Mouse (Mus musculus): Measurements from ENCODE around the gene Gm10190. TPM values are rescaled to one million over a fixed set of nuclear protein-coding genes. Genes with fewer than 3 reads are reported as not detected.
"Not testable (repeated sequence)": the region's sequence is repeated elsewhere in the genome, so short reads cannot be mapped to it uniquely, and the experiment has no call there.

The Gm10190 gene
- polyA plus RNA-seq, 1 experiment from 2014 or later, result 0.79 TPM

GRCm38 (mm10) chr17:80378386-80378785 is 5.0 kb upstream of the Gm10190 start:
- not testable (repeated sequence) for ATAC-seq (ENCODE audit: insufficient number of reproducible peaks, low FRiP score, low TSS enrichment, low read depth); H3K9ac ChIP-seq (ENCODE audit: low read length); H3K4me3 ChIP-seq (ENCODE audit: low read depth, low read length); H3K9me3 ChIP-seq (ENCODE audit: control insufficient read depth, low read length); H3K4me2 ChIP-seq (ENCODE audit: low read depth, severe bottlenecking); H3K27ac ChIP-seq (replicated peaks; ENCODE audit: low read depth, low read length); H3K27me3 ChIP-seq (ENCODE audit: control insufficient read depth, insufficient read depth, low read length); H3K4me1 ChIP-seq (ENCODE audit: control insufficient read depth, insufficient read depth, low read length); DNase-seq (ENCODE audit: low spot score); H3K36me3 ChIP-seq (ENCODE audit: control insufficient read depth, insufficient read depth, low read length)

GRCm38 (mm10) chr17:80373726-80374096 is 370 bp upstream of the Gm10190 start:
- WGBS, result 22% methylated on average over 29 of the region's 29 CpGs
- Histone ChIP-seq H3K9me3 (ENCODE audit: control insufficient read depth, low read length) (no peaks in the 10 kb centered on the region), H3K36me3 (ENCODE audit: control insufficient read depth, insufficient read depth, low read length) (no peaks in the 10 kb centered on the region), H3K27ac (replicated peaks; ENCODE audit: low read depth, low read length) (no peak overlapping the region), H3K4me2 (ENCODE audit: low read depth, severe bottlenecking) (peak overlapping the region; percentile 78), H3K27me3 (ENCODE audit: control insufficient read depth, insufficient read depth, low read length) (no peaks in the 10 kb centered on the region), H3K9ac (ENCODE audit: low read length) (peak overlapping the region; percentile 77), H3K4me1 (ENCODE audit: control insufficient read depth, insufficient read depth, low read length) (no peaks in the 10 kb centered on the region), H3K4me3 (ENCODE audit: low read depth, low read length) (peak overlapping the region; percentile 36)
- no peak for DNase-seq (ENCODE audit: low spot score)
- ATAC-seq (ENCODE audit: insufficient number of reproducible peaks, low FRiP score, low TSS enrichment, low read depth), result peak; percentile 81

- DNase-seq (ENCODE audit: low spot score), result no peak
These were observed 4.7 kb downstream of the Gm10190 start for GRCm38 (mm10) chr17:80368606-80369005.

GRCm38 (mm10) chr17:80367276-80367675 is 6.1 kb downstream of the Gm10190 start:
- no peak for ATAC-seq (ENCODE audit: insufficient number of reproducible peaks, low FRiP score, low TSS enrichment, low read depth)
- Histone ChIP-seq H3K27ac (replicated peaks; ENCODE audit: low read depth, low read length) (no peak overlapping the region), H3K27me3 (ENCODE audit: control insufficient read depth, insufficient read depth, low read length) (no peaks in the 10 kb centered on the region), H3K9ac (ENCODE audit: low read length) (no peak overlapping the region), H3K9me3 (ENCODE audit: control insufficient read depth, low read length) (no peaks in the 10 kb centered on the region), H3K4me2 (ENCODE audit: low read depth, severe bottlenecking) (no peak overlapping the region), H3K36me3 (ENCODE audit: control insufficient read depth, insufficient read depth, low read length) (no peaks in the 10 kb centered on the region), H3K4me1 (ENCODE audit: control insufficient read depth, insufficient read depth, low read length) (no peaks in the 10 kb centered on the region), H3K4me3 (ENCODE audit: low read depth, low read length) (no peak overlapping the region)
- no peak for DNase-seq (ENCODE audit: low spot score)
- 87% methylated on average over 5 of the region's 5 CpGs for WGBS

More at GRCm38 (mm10) chr17:80368606-80369005, 4.7 kb downstream of the Gm10190 start:
- ATAC-seq (ENCODE audit: insufficient number of reproducible peaks, low FRiP score, low TSS enrichment, low read depth), result no peak
- WGBS, result 85% methylated on average over 9 of the region's 9 CpGs
- Histone ChIP-seq H3K4me3 (ENCODE audit: low read depth, low read length) (no peak overlapping the region), H3K9ac (ENCODE audit: low read length) (no peak overlapping the region), H3K27me3 (ENCODE audit: control insufficient read depth, insufficient read depth, low read length) (no peaks in the 10 kb centered on the region), H3K4me2 (ENCODE audit: low read depth, severe bottlenecking) (no peak overlapping the region), H3K36me3 (ENCODE audit: control insufficient read depth, insufficient read depth, low read length) (no peaks in the 10 kb centered on the region), H3K9me3 (ENCODE audit: control insufficient read depth, low read length) (no peaks in the 10 kb centered on the region), H3K27ac (replicated peaks; ENCODE audit: low read depth, low read length) (no peak overlapping the region), H3K4me1 (ENCODE audit: control insufficient read depth, insufficient read depth, low read length) (no peaks in the 10 kb centered on the region)

GRCm38 (mm10) chr17:80360245-80360644 is 13.1 kb downstream of the Gm10190 start:
- no peak for DNase-seq (ENCODE audit: low spot score)
- H3K27me3 ChIP-seq (ENCODE audit: control insufficient read depth, insufficient read depth, low read length), result no peaks in the 10 kb centered on the region
- H3K36me3 ChIP-seq (ENCODE audit: control insufficient read depth, insufficient read depth, low read length), result no peaks in the 10 kb centered on the region
- H3K27ac ChIP-seq (replicated peaks; ENCODE audit: low read depth, low read length), result no peak overlapping the region
- 95% methylated on average over 8 of the region's 8 CpGs for WGBS
- no peak overlapping the region for H3K9ac ChIP-seq (ENCODE audit: low read length)
- H3K4me2 ChIP-seq (ENCODE audit: low read depth, severe bottlenecking), result no peak overlapping the region
- no peaks in the 10 kb centered on the region for H3K4me1 ChIP-seq (ENCODE audit: control insufficient read depth, insufficient read depth, low read length)
- no peak for ATAC-seq (ENCODE audit: insufficient number of reproducible peaks, low FRiP score, low TSS enrichment, low read depth)
- no peaks in the 10 kb centered on the region for H3K9me3 ChIP-seq (ENCODE audit: control insufficient read depth, low read length)
- no peak overlapping the region for H3K4me3 ChIP-seq (ENCODE audit: low read depth, low read length)

- no peak overlapping the region for H3K27ac ChIP-seq (replicated peaks; ENCODE audit: low read depth, low read length)
- no peaks in the 10 kb centered on the region for H3K27me3 ChIP-seq (ENCODE audit: control insufficient read depth, insufficient read depth, low read length)
- H3K4me1 ChIP-seq (ENCODE audit: control insufficient read depth, insufficient read depth, low read length), result no peaks in the 10 kb centered on the region
- H3K4me2 ChIP-seq (ENCODE audit: low read depth, severe bottlenecking), result no peak overlapping the region
- no peaks in the 10 kb centered on the region for H3K36me3 ChIP-seq (ENCODE audit: control insufficient read depth, insufficient read depth, low read length)
- no peak for DNase-seq (ENCODE audit: low spot score)
- H3K4me3 ChIP-seq (ENCODE audit: low read depth, low read length), result no peak overlapping the region
- no peaks in the 10 kb centered on the region for H3K9me3 ChIP-seq (ENCODE audit: control insufficient read depth, low read length)
- WGBS, result 47% methylated on average over 6 of the region's 6 CpGs
- no peak for ATAC-seq (ENCODE audit: insufficient number of reproducible peaks, low FRiP score, low TSS enrichment, low read depth)
- 0 out of 2 replicates have a peak overlapping the region, but pooled peaks have one; percentile 22 for H3K9ac ChIP-seq (ENCODE audit: low read length)
These were observed 26.1 kb downstream of the Gm10190 start for GRCm38 (mm10) chr17:80347234-80347633.

GRCm38 (mm10) chr17:80346591-80347125 is 26.7 kb downstream of the Gm10190 start:
- Histone ChIP-seq H3K4me2 (ENCODE audit: low read depth, severe bottlenecking) (no peak overlapping the region), H3K9ac (ENCODE audit: low read length) (0 out of 2 replicates have a peak overlapping the region, but pooled peaks have one; percentile 22), H3K9me3 (ENCODE audit: control insufficient read depth, low read length) (no peaks in the 10 kb centered on the region), H3K36me3 (ENCODE audit: control insufficient read depth, insufficient read depth, low read length) (no peaks in the 10 kb centered on the region), H3K27me3 (ENCODE audit: control insufficient read depth, insufficient read depth, low read length) (no peaks in the 10 kb centered on the region), H3K4me1 (ENCODE audit: control insufficient read depth, insufficient read depth, low read length) (no peaks in the 10 kb centered on the region), H3K27ac (replicated peaks; ENCODE audit: low read depth, low read length) (no peak overlapping the region), H3K4me3 (ENCODE audit: low read depth, low read length) (no peak overlapping the region)
- DNase-seq (ENCODE audit: low spot score) (no peak), ATAC-seq (ENCODE audit: insufficient number of reproducible peaks, low FRiP score, low TSS enrichment, low read depth) (no peak)
- 74% methylated on average over 11 of the region's 11 CpGs for WGBS

GRCm38 (mm10) chr17:80345277-80345676 is 28.1 kb downstream of the Gm10190 start:
- Histone ChIP-seq H3K27ac (replicated peaks; ENCODE audit: low read depth, low read length) (no peak overlapping the region), H3K4me3 (ENCODE audit: low read depth, low read length) (no peak overlapping the region), H3K9me3 (ENCODE audit: control insufficient read depth, low read length) (no peaks in the 10 kb centered on the region), H3K9ac (ENCODE audit: low read length) (no peak overlapping the region), H3K4me1 (ENCODE audit: control insufficient read depth, insufficient read depth, low read length) (no peaks in the 10 kb centered on the region), H3K36me3 (ENCODE audit: control insufficient read depth, insufficient read depth, low read length) (no peaks in the 10 kb centered on the region), H3K4me2 (ENCODE audit: low read depth, severe bottlenecking) (no peak overlapping the region), H3K27me3 (ENCODE audit: control insufficient read depth, insufficient read depth, low read length) (no peaks in the 10 kb centered on the region)
- DNase-seq (ENCODE audit: low spot score) (peak; percentile 41), ATAC-seq (ENCODE audit: insufficient number of reproducible peaks, low FRiP score, low TSS enrichment, low read depth) (no peak)
- WGBS, result 80% methylated on average over 4 of the region's 4 CpGs

GRCm38 (mm10) chr17:80332386-80332785 is 41.0 kb downstream of the Gm10190 start:
- H3K27me3 ChIP-seq (ENCODE audit: control insufficient read depth, insufficient read depth, low read length), result no peaks in the 10 kb centered on the region
- H3K4me3 ChIP-seq (ENCODE audit: low read depth, low read length), result no peak overlapping the region
- H3K4me2 ChIP-seq (ENCODE audit: low read depth, severe bottlenecking), result no peak overlapping the region
- no peak overlapping the region for H3K27ac ChIP-seq (replicated peaks; ENCODE audit: low read depth, low read length)
- no peak overlapping the region for H3K9ac ChIP-seq (ENCODE audit: low read length)
- H3K36me3 ChIP-seq (ENCODE audit: control insufficient read depth, insufficient read depth, low read length), result no peaks in the 10 kb centered on the region
- no peaks in the 10 kb centered on the region for H3K9me3 ChIP-seq (ENCODE audit: control insufficient read depth, low read length)
- 88% methylated on average over 2 of the region's 2 CpGs for WGBS
- no peak for DNase-seq (ENCODE audit: low spot score)
- no peaks in the 10 kb centered on the region for H3K4me1 ChIP-seq (ENCODE audit: control insufficient read depth, insufficient read depth, low read length)
- no peak for ATAC-seq (ENCODE audit: insufficient number of reproducible peaks, low FRiP score, low TSS enrichment, low read depth)

Measured in limb, embryonic 11.5 days (tissue).